Mouse (Mus musculus): ENCODE measurements around the gene Cep68.

DNA sequence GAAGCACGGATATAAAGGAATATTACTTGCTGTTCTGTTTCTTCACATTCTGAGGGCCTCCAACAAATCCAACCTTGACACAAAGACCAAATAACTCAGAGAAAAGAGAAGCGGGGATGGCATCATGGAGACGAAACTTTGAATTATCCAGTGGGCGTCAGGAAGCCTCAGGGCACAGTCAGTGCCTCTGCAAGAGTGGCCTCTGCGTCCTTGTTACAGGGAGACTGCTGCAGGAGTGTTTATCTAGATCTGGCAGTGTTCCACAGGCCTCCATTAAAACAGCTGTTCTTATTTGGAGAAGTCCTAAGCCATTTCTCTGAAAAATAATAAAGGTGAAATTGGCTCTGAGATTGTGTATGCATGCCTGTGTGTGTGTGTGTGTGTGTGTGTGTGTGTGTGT is 31.8 kb upstream of the Cep68 start:
- no peak for TF ChIP-seq CTCF (conservative IDR thresholded peaks at IDR 0.05; ENCODE audit: low read length)
- TF ChIP-seq POU5F1 (IDR thresholded peaks at IDR 0.05; ENCODE audit: borderline replicate concordance, low read length): no peak
- TF ChIP-seq NANOG (IDR thresholded peaks at IDR 0.05; ENCODE audit: borderline replicate concordance, low read length): no peak
